Mouse (Mus musculus) neural tube, embryonic 12.5 days (tissue): ENCODE measurements around the gene Icam4. TPM values are rescaled to one million over a fixed set of nuclear protein-coding genes. Genes with fewer than 3 reads are reported as not detected.
"Not testable (repeated sequence)": the region's sequence is repeated elsewhere in the genome, so short reads cannot be mapped to it uniquely, and the experiment has no call there.

Experiments
- ATAC-seq: fragments of 200-750 bp; cut with Nextera tagmentation; 2 replicates; pipeline ENCODE4 v1.8.0; 2017; ENCODE audit warnings: low read depth, mild to moderate bottlenecking, moderate TSS enrichment, moderate library complexity; ENCODE audit not compliant: low FRiP score
- H3K27ac ChIP-seq: fragments of 300-500 bp; sonication (generic); 2 replicates; pipeline ENCODE4 v1.5.1; 2016
- H3K27me3 ChIP-seq: fragments of 300-500 bp; sonication (generic); replicated peaks from 2 replicates; pipeline ENCODE4 v1.6.1; 2016; ENCODE audit warnings: mild to moderate bottlenecking
- H3K36me3 ChIP-seq: fragments of 300-500 bp; sonication (generic); 2 replicates; pipeline ENCODE4 v1.6.1; 2016; ENCODE audit warnings: mild to moderate bottlenecking
- H3K4me1 ChIP-seq: fragments of 300-500 bp; sonication (generic); 2 replicates; pipeline ENCODE4 v1.6.1; 2016
- H3K4me2 ChIP-seq: fragments of 300-500 bp; sonication (generic); replicated peaks from 2 replicates; pipeline ENCODE4 v1.6.1; 2016; ENCODE audit warnings: mild to moderate bottlenecking
- H3K4me3 ChIP-seq: fragments of 300-500 bp; sonication (generic); 2 replicates; pipeline ENCODE4 v1.5.1; 2016
- H3K9ac ChIP-seq: fragments of 300-500 bp; sonication (generic); 2 replicates; pipeline ENCODE4 v1.6.1; 2016; ENCODE audit warnings: mild to moderate bottlenecking
- H3K9me3 ChIP-seq: fragments of 300-500 bp; sonication (generic); 2 replicates; pipeline ENCODE4 v1.6.1; 2016; ENCODE audit warnings: mild to moderate bottlenecking
- WGBS: fragments of 180-500 bp; shearing (Covaris S2); methylation state at CpG from one replicate; pipeline ENCODE4 v1.1.7; 2016; 5-methylcytosine and 5-hydroxymethylcytosine counted together
- polyA plus RNA-seq: library from polyadenylated mRNA; unstranded; fragments of >200 nt; fragmentation: Nextera tagmentation; extraction: Ambion mirVana; gene quantifications from 2 replicates; pipeline ENCODE4 v1.2.1, GENCODE M21; 2016

The Icam4 gene
- polyA plus RNA-seq: 1.6 and 2.1 TPM in 2 replicates

DNA sequence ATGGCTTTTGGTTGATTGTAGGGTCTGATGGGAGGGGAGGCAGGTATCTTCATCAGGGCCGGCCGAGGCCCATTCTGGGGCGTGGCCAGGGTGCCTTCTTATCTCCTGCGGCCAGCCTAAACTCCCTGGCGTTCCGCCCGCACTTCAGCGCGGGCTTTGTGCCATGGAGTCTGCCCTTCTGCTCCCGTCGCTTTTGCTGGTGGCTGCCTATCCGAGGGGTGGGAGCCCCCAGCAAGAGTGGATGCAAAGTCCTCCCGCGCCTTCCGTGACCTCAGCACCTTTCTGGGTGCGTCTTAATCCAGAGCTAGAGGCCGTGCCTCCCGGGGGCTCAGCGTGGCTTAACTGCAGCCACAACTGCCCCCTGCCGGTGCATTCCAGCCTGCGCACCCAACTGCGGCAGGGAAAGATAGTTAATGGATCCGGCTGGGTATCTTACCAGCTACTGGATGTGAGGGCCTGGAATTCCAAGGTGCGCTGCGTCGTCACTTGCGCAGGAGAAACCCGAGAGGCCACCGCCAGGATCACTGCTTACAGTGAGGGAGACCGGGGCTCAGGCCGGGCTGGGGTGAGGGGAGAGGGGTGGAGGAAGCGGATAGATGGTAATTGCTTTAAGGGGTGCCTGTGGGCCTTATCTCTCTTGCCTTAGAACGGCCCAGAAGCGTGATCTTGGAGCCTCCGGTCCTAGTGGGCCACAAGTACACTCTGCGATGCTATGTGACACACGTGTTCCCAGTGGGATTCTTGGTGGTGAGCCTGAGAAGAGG lies at the start of gene Icam4:
Icam4 (plus strand) TSS at position 83 of the 764 bp plus-strand sequence.
- Histone ChIP-seq H3K4me2 (peak within 1 kb of the TSS; percentile 84), H3K27me3 (peaks cover 65% of the 10 kb centered on the region), H3K9me3 (no peaks in the 10 kb centered on the region), H3K36me3 (no peaks in the 10 kb centered on the region), H3K9ac (peak within 1 kb of the TSS; percentile 33; the same call in 1 of the 2 replicates), H3K4me3 (peak within 1 kb of the TSS; percentile 25), H3K4me1 (peaks cover 49% of the 10 kb centered on the region), H3K27ac (no peak within 1 kb of the TSS)
- no peak for ATAC-seq
- 2% methylated on average over 37 of the region's 37 CpGs for WGBS

DNA sequence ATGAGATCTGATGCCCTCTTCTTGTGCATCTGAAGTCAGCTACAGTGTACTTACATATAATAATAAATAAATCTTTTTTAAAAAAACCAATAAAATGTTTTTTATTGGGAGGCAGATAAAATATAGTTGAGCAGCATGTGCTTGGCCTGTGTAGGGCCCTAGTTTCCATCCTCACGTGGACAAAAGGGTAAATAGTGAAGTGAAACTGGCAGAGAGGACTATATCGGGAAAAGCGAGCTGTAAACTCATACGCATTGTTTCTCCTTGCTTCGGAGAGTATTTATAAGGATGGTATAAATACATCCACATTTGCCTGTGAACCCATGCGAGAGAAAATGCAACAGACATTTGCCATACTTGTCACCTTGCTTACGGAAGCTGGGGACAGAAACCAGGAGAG lies 49.4 kb upstream of the Icam4 start:
- no peak for ATAC-seq

DNA sequence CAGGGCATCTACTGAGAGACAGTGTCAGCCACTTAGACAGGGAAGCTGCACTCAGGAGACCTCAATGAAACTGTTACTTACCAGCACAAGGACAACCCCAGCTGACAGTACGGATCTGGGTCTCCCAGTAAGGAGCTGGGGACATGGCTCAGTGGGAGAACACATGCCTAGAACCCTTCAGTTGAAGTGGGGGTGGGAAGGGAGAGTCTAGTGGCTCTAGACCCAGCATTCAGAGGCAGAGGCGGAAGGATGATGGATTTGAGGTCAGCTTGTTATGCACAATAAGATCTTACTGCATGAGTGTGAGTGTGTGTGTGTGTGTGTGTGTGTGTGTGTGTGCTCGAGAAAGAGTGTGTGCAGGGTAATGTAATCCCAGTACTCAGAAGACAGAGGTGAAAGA lies 47.0 kb upstream of the Icam4 start:
- no peak overlapping the region for H3K27ac ChIP-seq
- no peaks in the 10 kb centered on the region for H3K9me3 ChIP-seq
- ATAC-seq: no peak
- H3K36me3 ChIP-seq: no peaks in the 10 kb centered on the region
- no peak overlapping the region for H3K9ac ChIP-seq
- H3K4me1 ChIP-seq: 0 out of 2 replicates have a peak, but pooled peaks cover 3% of the 10 kb centered on the region
- no peak overlapping the region for H3K4me2 ChIP-seq
- H3K27me3 ChIP-seq: no peaks in the 10 kb centered on the region
- WGBS: 70% methylated on average over 3 of the region's 3 CpGs
- H3K4me3 ChIP-seq: no peak overlapping the region

More for the DNA sequence above, 49.4 kb upstream of the Icam4 start:
- Histone ChIP-seq H3K9ac (no peak overlapping the region), H3K9me3 (no peaks in the 10 kb centered on the region), H3K4me2 (no peak overlapping the region), H3K4me1 (peaks cover 14% of the 10 kb centered on the region; the same call in 1 of the 2 replicates), H3K27ac (no peak overlapping the region), H3K27me3 (0 out of 2 replicates have a peak, but pooled peaks cover 1% of the 10 kb centered on the region), H3K4me3 (no peak overlapping the region), H3K36me3 (no peaks in the 10 kb centered on the region)
- 89% methylated on average over 7 of the region's 7 CpGs for WGBS

DNA sequence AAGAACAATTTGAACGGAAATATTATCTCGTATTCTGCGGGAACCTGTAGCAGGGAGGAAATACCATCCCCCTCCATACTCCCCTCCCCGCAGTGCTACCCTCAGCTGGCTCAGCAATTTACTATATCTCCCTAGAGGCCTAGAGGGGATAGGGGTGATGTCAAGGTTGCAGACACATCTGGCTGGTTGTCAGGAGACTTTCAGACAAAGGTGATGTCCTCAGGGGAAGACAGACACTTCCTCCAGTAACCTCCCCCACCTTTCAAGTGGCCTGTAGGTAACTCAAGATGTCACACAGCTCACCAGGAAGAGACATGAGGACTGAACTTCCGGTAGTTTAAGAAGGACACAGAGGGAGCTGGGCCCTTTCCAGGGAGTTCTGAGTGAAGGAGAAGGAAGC lies 46.0 kb upstream of the Icam4 start:
- H3K4me1 ChIP-seq: 0 out of 2 replicates have a peak, but pooled peaks cover 3% of the 10 kb centered on the region
- no peaks in the 10 kb centered on the region for H3K27me3 ChIP-seq
- no peak overlapping the region for H3K4me2 ChIP-seq
- H3K4me3 ChIP-seq: no peak overlapping the region
- H3K36me3 ChIP-seq: no peaks in the 10 kb centered on the region
- no peak overlapping the region for H3K27ac ChIP-seq
- no peak overlapping the region for H3K9ac ChIP-seq
- H3K9me3 ChIP-seq: no peaks in the 10 kb centered on the region
- 77% methylated on average over 5 of the region's 5 CpGs for WGBS
- no peak for ATAC-seq

DNA sequence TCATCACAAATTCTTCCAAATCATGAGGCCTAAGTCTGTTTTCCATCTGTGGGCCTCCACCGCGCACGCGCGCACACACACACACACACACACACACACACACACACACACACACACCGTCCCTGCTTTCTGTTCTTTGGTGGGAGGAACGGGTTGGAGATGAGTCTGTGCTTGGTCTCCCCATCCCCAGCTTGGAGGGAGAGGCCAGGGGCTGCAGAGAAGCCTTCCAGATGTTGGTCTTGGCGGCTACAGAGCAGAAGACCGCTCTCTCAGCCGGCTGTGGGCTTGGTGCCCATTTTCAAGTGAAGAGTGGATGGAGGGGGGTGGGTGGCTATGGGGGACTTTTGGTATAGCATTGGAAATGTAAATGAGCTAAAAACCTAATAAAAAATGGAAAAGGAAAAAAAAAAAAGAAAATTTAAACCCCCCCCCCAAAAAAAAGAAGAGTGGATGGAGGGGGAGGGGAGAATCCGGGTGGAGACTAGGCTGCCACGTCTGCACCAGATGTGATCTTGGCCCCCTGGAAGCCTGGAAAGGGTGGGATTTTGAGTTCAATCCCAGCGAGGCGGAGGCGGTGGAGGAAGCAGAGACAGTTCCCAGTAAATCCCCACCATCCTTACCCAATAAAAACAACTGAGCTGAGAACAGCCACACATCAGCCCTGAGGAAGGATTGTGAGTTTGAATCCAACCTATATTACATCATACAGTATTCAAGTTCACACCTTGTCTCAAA lies 42.1 kb upstream of the Icam4 start:
- Histone ChIP-seq H3K4me1 (0 out of 2 replicates have a peak, but pooled peaks cover 3% of the 10 kb centered on the region), H3K9me3 (no peaks in the 10 kb centered on the region), H3K27me3 (no peaks in the 10 kb centered on the region), H3K36me3 (no peaks in the 10 kb centered on the region), H3K4me3 (no peak overlapping the region), H3K27ac (no peak overlapping the region), H3K9ac (no peak overlapping the region), H3K4me2 (no peak overlapping the region)
- 65% methylated on average over 15 of the region's 15 CpGs for WGBS
- no peak for ATAC-seq

DNA sequence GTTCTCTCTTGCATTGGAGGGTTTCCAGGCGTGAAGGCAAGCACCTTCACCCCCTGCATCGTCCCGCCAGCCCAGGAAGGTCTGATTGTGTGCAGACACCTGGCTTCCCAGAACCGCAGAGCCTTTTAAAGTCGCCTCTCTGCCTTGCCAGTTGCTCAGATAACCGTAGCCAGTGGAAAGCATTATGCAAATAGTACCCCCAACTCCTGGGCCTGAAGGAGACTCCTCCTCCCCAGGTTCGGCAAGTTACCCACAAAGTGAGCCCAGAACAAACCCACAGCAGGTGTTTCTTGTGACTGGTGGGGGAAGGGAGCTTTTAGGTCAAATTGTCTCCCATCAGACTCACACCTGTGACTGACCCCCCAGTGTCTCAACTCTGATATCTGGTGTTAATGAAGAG lies 41.2 kb upstream of the Icam4 start:
- no peak overlapping the region for H3K9ac ChIP-seq
- no peak overlapping the region for H3K27ac ChIP-seq
- H3K9me3 ChIP-seq: no peaks in the 10 kb centered on the region
- no peaks in the 10 kb centered on the region for H3K36me3 ChIP-seq
- H3K4me3 ChIP-seq: no peak overlapping the region
- no peak for ATAC-seq
- whole genome bisulfite sequencing: 30% methylated on average over 7 of the region's 7 CpGs
- H3K4me2 ChIP-seq: no peak overlapping the region
- H3K4me1 ChIP-seq: 0 out of 2 replicates have a peak, but pooled peaks cover 3% of the 10 kb centered on the region
- H3K27me3 ChIP-seq: no peaks in the 10 kb centered on the region

DNA sequence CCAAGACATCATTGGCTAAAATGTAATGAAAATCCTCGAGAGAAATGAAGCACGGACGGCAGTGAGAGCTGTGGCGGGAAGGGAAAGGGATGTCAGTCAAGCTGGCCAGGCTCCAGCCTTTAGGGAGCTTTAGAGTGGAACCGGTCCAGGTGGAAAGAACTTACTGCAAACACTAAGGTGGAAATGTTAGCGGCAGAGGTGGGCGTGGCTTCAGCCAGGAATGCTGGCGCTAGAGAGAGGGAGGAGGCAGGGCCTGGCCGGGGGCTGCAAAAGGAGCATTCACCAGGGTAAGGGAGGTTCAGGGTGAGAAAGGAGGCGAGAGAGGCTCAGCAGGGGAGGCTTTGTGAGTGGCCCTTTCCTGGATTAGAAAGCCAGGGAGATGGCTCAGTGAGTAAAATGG lies 38.3 kb upstream of the Icam4 start:
- ATAC-seq: no peak
- Histone ChIP-seq H3K4me1 (no peaks in the 10 kb centered on the region), H3K9me3 (no peaks in the 10 kb centered on the region), H3K9ac (no peak overlapping the region), H3K4me3 (no peak overlapping the region), H3K4me2 (peak overlapping the region; percentile 16; the same call in 1 of the 2 replicates), H3K36me3 (no peaks in the 10 kb centered on the region), H3K27me3 (no peaks in the 10 kb centered on the region), H3K27ac (no peak overlapping the region)
- 5% methylated on average over 10 of the region's 10 CpGs for WGBS

DNA sequence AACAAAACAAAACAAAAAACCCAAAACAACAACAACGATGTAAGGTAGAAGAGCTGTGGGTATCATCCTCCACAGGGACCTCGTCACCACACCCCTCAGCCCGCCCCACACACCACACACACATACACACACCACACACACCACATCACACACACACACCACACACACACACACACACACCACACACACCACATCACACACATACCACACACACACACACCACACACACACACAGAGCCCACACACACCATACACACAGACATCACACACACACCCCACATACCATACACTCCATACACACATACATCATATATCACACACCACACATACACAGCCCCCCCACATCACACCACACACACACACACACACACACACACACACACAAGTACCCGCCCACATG lies 37.6 kb upstream of the Icam4 start:
- 91% methylated on average over 4 of the region's 4 CpGs for WGBS
- no peak for ATAC-seq
- no peaks in the 10 kb centered on the region for H3K27me3 ChIP-seq
- no peak overlapping the region for H3K4me2 ChIP-seq
- no peaks in the 10 kb centered on the region for H3K4me1 ChIP-seq
- no peaks in the 10 kb centered on the region for H3K36me3 ChIP-seq
- no peak overlapping the region for H3K27ac ChIP-seq
- no peak overlapping the region for H3K9ac ChIP-seq
- H3K9me3 ChIP-seq: no peaks in the 10 kb centered on the region
- no peak overlapping the region for H3K4me3 ChIP-seq

DNA sequence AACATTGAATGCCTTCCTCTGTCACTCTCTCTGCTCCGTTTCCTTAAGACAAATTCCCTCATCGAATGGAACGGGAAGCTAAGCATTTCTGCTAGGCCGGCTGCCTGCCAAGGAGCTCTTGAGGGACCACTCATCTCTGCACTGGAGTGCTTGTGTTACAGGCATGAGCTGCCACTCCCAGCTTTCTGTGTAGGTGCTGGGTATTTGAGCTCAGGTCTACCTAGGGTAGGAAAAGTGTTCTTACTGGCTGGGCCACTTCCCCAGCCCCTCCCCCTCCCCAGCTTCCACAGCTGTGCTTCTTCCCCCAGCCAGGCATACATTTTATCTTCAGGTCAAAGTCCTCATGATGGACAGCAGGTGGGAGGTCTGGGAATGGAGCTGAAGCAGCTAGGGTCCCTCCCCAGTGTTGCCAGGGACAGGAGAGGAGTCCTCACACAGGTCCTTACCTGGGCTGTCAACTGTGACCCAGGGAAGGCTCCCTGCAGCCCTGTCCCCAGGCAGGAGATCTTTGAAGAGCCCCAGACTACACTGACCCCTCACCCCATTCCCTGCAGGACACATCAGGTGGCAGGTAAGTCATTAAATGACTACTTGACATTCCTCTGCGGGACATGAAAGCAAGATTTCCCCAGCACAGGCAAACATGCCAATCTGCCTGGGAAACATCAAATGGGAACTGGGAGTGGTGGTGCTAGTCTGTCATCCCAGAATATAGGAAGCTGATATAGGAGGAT lies 35.8 kb upstream of the Icam4 start:
- H3K36me3 ChIP-seq: no peaks in the 10 kb centered on the region
- no peak overlapping the region for H3K4me3 ChIP-seq
- ATAC-seq: no peak
- no peaks in the 10 kb centered on the region for H3K4me1 ChIP-seq
- H3K9me3 ChIP-seq: no peaks in the 10 kb centered on the region
- no peak overlapping the region for H3K4me2 ChIP-seq
- WGBS: 65% methylated on average over 5 of the region's 5 CpGs
- no peak overlapping the region for H3K27ac ChIP-seq
- no peak overlapping the region for H3K9ac ChIP-seq
- no peaks in the 10 kb centered on the region for H3K27me3 ChIP-seq

DNA sequence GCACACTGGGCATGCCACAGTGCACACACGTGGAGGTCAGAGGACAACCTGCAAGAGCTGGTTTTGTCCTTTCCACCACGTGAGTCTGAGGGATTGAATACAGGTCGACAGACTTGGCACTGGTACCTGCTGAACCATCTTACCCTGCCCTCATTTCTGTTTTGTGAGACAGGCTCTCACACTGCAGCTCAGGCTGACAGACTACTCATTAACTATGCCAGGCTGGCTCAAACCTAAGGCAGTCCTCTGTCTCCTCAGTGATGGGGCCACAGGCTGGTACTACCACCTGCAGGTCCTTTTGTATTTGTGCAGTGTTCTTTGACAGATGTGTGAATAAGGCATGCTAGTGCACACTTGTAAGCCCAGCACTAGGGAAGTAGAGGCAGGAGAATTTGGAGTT lies 34.1 kb upstream of the Icam4 start:
- H3K4me2 ChIP-seq: no peak overlapping the region
- H3K27ac ChIP-seq: no peak overlapping the region
- no peak overlapping the region for H3K4me3 ChIP-seq
- no peak for ATAC-seq
- H3K36me3 ChIP-seq: no peaks in the 10 kb centered on the region
- H3K9ac ChIP-seq: no peak overlapping the region
- 76% methylated on average over 3 of the region's 3 CpGs for WGBS
- H3K4me1 ChIP-seq: no peaks in the 10 kb centered on the region
- H3K27me3 ChIP-seq: no peaks in the 10 kb centered on the region
- H3K9me3 ChIP-seq: no peaks in the 10 kb centered on the region

DNA sequence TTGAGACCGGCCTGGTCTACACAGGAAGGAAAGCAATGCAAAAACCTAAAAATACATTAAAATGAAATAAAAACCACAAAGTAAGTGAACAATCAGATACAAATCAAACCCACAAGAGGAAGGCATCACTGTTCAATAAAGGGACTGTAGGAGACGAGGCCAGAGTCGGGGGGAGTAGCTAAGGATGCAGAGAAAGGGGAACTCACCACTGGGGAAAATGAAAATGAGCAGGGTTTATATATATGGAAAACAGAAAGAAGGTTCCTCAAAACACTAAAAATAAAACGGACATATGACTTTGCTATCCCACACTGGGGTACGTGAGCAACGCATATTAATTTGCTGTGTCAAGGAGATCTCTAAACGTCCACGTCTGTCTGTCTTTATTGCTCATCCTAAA lies 32.1 kb upstream of the Icam4 start:
- Histone ChIP-seq H3K27ac (no peak overlapping the region), H3K4me1 (no peaks in the 10 kb centered on the region), H3K4me2 (no peak overlapping the region), H3K27me3 (no peaks in the 10 kb centered on the region), H3K9ac (no peak overlapping the region), H3K9me3 (no peaks in the 10 kb centered on the region), H3K4me3 (no peak overlapping the region), H3K36me3 (no peaks in the 10 kb centered on the region)
- ATAC-seq: no peak
- 90% methylated on average over 8 of the region's 8 CpGs for WGBS

DNA sequence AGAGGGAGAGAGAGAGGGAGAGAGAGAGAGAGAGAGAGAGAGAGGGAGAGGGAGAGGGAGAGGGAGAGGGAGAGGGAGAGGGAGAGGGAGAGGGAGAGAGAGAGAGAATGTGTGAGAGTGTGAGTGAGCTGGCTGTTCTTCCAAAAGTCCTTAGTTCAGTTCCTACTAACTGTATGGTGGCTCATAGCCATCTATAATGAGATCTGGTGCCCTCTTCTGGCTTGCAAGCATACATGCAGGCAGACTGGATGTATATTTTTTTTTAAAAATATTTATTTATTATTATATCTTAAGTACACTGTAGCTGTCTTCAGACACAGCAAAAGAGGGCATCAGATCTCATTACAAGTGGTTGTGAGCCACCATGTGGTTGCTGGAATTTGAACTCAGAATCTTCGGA lies 30.8 kb upstream of the Icam4 start:
- not testable (repeated sequence) for H3K4me2 ChIP-seq, H3K27ac ChIP-seq, ATAC-seq, H3K9me3 ChIP-seq, H3K27me3 ChIP-seq, H3K36me3 ChIP-seq, H3K4me1 ChIP-seq, H3K4me3 ChIP-seq, H3K9ac ChIP-seq
- WGBS: 81% methylated on average over 1 of the region's 1 CpGs
